Mouse (Mus musculus) kidney, adult 11 months (tissue): ENCODE results near the gene Ube2e2.
"Not testable (repeated sequence)": the region's sequence is repeated elsewhere in the genome, so short reads cannot be mapped to it uniquely, and the experiment has no call there.

Experiments
- DNase-seq: peaks from one replicate; pipeline ENCODE4 v3.0.0; 2022

Ube2e2 gene

DNA sequence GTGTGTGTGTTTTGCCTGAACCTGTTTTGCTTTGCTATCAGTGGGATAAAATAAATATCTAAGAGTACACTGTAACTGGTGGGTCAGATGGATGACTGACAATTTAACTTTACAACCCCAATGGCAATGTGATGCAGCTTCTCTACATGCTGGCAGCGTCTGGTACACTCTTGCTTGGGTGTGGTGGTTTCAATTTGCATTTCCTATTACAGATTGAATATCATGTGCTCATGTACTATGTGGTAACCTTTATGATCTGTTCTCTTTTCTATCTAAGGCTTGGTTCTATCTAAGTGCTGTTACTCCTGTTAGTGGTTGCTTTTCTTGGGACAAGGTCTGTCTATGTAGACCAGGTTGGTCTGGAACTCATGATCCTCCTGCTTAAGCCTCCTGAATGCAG is 292.1 kb downstream of the Ube2e2 start:
- no peak for DNase-seq

- DNase-seq, result no peak
Observed at GRCm38 (mm10) chr14:18586239-18587034, 307.6 kb downstream of the Ube2e2 start.

DNA sequence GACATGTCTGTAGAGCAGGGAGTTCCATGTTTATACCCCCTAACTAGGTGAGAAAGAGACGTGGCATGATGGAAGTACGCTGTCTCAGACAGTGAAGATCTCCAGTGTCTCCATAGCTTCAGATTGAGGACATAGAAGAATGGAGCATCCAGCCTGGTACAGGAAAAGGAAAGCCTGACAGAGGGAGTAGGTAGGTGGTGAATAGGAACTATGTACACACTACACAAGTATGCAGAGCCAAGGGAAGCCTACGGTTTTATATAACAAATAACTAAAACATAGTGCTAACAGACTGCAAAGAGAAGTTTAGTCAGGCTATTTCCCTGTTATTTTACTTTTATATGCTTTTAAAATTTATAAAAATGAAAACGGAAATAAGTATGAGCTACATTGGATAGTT is 312.3 kb downstream of the Ube2e2 start:
- no peak for DNase-seq

DNA sequence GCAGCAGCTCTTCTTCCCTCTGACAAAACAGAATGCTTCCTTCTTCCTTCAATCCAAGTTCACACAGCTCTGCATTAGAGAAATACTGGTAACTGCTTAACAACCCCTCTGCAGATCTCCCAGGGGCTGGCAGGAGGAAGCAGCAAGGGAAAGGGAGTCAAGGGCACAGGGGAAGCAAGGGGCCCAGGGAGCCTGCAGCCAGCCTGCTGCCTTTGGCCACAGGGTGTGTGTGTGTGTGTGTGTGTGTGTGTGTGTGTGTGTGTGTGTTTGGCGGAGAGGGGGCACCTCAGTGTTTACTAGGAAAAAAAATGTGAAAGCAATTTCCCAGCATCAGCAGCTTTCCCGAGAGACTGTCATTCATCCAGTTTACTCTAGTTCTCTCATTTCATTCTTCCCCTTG is 319.3 kb downstream of the Ube2e2 start:
- no peak for DNase-seq

GRCm38 (mm10) chr14:18574130-18574721 is 319.8 kb downstream of the Ube2e2 start:
- DNase-seq, result no peak

- no peak for DNase-seq
Observed at GRCm38 (mm10) chr14:18573286-18573956, 320.6 kb downstream of the Ube2e2 start.

DNA sequence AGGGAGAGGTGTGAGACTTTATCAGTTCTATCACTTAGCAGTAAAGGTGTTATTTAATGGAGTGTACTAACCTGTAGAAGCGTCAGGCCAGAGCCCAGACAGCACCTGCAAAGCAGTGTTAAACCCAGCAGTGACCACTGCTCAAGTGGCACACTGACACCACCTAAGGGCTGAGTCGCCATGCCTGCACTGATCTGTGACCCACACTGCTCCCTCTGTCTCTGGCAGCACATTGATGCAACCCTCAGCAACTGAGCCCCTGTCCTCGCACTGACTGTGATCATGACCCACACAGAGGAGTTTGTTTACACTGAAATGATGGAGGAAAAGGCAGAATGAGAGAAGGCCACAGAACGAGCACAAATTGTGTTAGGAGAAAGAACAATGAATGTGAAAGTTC is 321.2 kb downstream of the Ube2e2 start:
- DNase-seq, result no peak

DNA sequence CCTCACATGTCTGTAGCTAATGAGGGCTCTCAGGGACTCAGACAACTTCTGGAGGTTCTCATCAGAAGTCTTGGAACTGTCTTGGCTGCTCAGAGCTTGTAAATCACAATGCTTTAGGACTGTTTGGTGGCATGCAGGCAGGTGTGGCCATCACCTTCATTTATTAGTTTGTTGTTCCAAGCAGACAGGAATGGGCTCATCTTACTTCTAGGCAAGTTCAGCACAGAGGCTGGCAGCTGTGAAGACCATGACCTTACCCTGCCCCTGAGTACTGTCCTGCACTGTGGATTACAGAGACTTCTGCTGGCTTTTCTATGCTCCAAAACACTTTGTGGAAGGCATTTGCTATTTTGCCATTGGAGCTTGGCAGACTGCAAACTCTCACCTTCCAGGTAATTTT is 324.5 kb downstream of the Ube2e2 start:
- DNase-seq, result no peak

GRCm38 (mm10) chr14:18564999-18565398 is 329.1 kb downstream of the Ube2e2 start:
- DNase-seq, result not testable (repeated sequence)

- no peak for DNase-seq
Observed at GRCm38 (mm10) chr14:18555287-18555686, 338.8 kb downstream of the Ube2e2 start.

DNA sequence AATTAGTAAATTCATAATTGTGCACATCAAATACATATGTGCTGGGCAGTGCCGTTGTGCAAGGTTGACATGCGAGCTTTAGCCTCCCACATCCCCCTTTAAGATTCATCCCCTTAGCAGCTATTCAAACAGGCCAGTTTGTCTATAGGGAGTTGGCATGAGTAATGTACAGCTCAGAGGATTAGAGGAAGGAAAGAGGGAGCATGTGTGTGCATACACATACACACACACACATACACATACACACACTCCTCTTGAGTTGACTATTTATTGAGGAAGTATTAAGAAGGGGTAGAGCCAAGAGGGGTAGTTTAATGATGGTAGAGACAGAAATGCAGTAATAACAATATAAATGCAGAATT is 339.5 kb downstream of the Ube2e2 start:
- DNase-seq, result no peak

GRCm38 (mm10) chr14:18553987-18554626 is 340.0 kb downstream of the Ube2e2 start:
- DNase-seq, result no peak

- no peak for DNase-seq
Observed at GRCm38 (mm10) chr14:18547541-18547940, 346.5 kb downstream of the Ube2e2 start.

DNA sequence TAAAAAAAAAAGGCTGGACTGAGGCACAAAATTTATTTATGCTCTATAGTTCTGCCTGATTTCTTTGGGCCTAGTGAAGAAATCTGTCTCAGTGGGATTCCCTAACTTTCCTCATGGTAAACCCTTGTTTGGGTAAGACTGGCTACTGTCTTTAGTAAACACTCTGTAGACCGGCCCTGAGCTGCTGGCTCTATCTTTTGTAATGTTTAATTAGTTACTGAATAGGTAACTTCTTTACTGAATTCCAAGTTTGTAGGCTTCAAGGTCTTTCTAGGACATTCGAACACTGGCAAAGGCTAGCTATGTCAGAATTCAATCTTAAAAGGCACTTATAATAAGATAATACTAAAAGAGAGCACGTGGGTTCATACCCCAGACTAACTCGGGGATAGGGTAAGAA is 355.0 kb downstream of the Ube2e2 start:
- DNase-seq, result peak; percentile 37

DNA sequence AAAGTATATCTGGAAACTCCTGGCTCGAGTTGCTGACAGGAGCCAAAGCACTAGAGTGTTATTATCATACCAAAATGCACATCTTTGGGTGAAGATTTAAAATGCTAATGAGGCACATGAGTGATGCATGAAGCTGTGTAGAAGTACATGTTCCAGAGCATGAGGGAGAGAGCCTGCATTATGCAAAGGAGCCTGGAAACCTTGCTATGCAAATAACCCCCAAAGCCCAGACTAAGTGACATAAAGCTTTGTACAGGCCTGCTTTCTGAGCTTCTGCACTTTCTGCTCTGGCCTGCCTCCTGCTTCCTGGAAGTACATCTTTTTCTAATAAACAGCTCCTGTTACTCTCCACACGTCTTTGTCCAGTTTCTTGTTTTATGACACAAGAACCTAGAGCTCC is 363.2 kb downstream of the Ube2e2 start:
- no peak for DNase-seq

GRCm38 (mm10) chr14:18530496-18530895 is 363.6 kb downstream of the Ube2e2 start:
- no peak for DNase-seq
